Mouse (Mus musculus) ES-E14 (cell line): ENCODE data around the gene Cct8.

Source experiments
- CHD2 ChIP-seq: IDR thresholded peaks from 2 replicates; pipeline ENCODE4 v1.6.1; 2014; ENCODE audit warnings: mild to moderate bottlenecking, low read depth, low read length, inconsistent platforms
- HCFC1 ChIP-seq: IDR thresholded peaks from 2 replicates; pipeline ENCODE4 v1.6.1; 2012; ENCODE audit warnings: low read length, inconsistent platforms, borderline replicate concordance; ENCODE audit not compliant: insufficient read depth
- MAFK ChIP-seq: IDR thresholded peaks from 2 replicates; pipeline ENCODE4 v1.6.1; 2014; ENCODE audit warnings: mild to moderate bottlenecking, low read depth, low read length, inconsistent platforms; ENCODE audit not compliant: insufficient read depth
- ZC3H11A ChIP-seq: IDR thresholded peaks from 2 replicates; pipeline ENCODE4 v1.6.1; 2012; ENCODE audit warnings: low read depth, mild to moderate bottlenecking, inconsistent platforms, low read length, borderline replicate concordance
- ZNF384 ChIP-seq: IDR thresholded peaks from 2 replicates; pipeline ENCODE4 v1.6.1; 2012; ENCODE audit warnings: low read depth, low read length, inconsistent platforms

DNA sequence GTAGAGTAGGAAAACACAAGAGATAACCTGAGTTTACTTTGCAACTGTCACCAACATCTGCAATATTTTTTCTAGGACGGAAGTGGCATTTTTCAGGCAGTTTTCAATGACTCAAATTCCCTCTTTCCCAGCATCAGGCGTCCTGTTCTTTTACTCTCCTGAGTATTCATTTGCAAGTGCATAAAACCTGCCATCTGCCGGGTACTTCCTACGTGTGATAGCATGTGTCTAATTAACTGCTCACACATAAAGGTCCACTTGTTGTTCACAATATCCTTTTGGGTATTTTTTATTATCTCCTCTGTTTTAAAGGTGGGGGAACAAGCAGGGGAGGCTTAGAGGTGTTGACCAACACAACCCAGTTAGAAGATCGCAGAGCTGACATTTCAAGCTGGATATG is 16.0 kb upstream of the Cct8 start:
- no peak for TF ChIP-seq ZC3H11A
- no peak for TF ChIP-seq MAFK
- no peak for TF ChIP-seq CHD2
- no peak for TF ChIP-seq ZNF384
- no peak for TF ChIP-seq HCFC1
